In genomic region chr10:59868266-59868665, GRCm38 (mm10) we compare ENCODE assay signal across 19 mouse cellular contexts. TPM values are rescaled to one million over a fixed set of nuclear protein-coding genes. Genes with fewer than 3 reads are reported as not detected.
DNase-seq lines count a peak whose midpoint lies in the region; TF ChIP-seq lines count a peak whose summit lies in the region.
"Had no signal": no experiment of that assay in that cellular context is flagged by ENCODE, and none has a peak within 500 bp of the region (broad histone marks: within the 10 kb centered on the region; RNA-seq: fewer than 3 reads in every experiment).

No protein-coding gene starts in this region.

- TF ChIP-seq CTCF in E14TG2a.4 (conservative IDR thresholded peaks at IDR 0.05; ENCODE audit: low read length) (no peak), ES-Bruce4 (IDR thresholded peaks at IDR 0.05; ENCODE audit: low read depth, low read length) (no peak)

- H3K36me3 ChIP-seq in E14TG2a.4 (ENCODE audit: insufficient read depth, low read length), result no peaks in the 10 kb centered on the region
- no peaks in the 10 kb centered on the region for H3K36me3 ChIP-seq in ES-Bruce4 (ENCODE audit: control insufficient read depth, insufficient read depth, low read length, poor library complexity, severe bottlenecking)
- H3K36me3 ChIP-seq in ES-E14 (ENCODE audit: control insufficient read depth, insufficient read depth, low read length, poor library complexity, severe bottlenecking), result no peaks in the 10 kb centered on the region
- H3K36me3 ChIP-seq: forebrain, embryonic 15.5 days had no signal

- H3K27ac ChIP-seq in ES-Bruce4 (ENCODE audit: insufficient read depth, low read length), result no peak overlapping the region
- no peak overlapping the region for H3K27ac ChIP-seq in ES-E14 (ENCODE audit: insufficient read depth, low read depth, low read length, poor library complexity, severe bottlenecking)
- H3K27ac ChIP-seq: embryonic facial prominence, embryonic 10.5 days; embryonic facial prominence, embryonic 12.5 days; forebrain, embryonic 15.5 days had no signal

- H3K9me3 ChIP-seq in E14TG2a.4 (ENCODE audit: low read length) (no peaks in the 10 kb centered on the region), ES-Bruce4 (replicated peaks; ENCODE audit: control insufficient read depth, insufficient read depth, low read length, poor library complexity, severe bottlenecking) (no peaks in the 10 kb centered on the region), ES-E14 (ENCODE audit: control insufficient read depth, insufficient read depth, low read depth, low read length) (no peaks in the 10 kb centered on the region)
- H3K9me3 ChIP-seq: embryonic facial prominence, embryonic 10.5 days; embryonic facial prominence, embryonic 12.5 days; forebrain, embryonic 15.5 days had no signal

- H3K9ac ChIP-seq in ES-Bruce4 (ENCODE audit: low read depth, poor library complexity, severe bottlenecking) (peak overlapping the region; percentile 36; the same call in 1 of the 2 replicates), ES-E14 (ENCODE audit: insufficient read depth, low read depth, low read length, poor library complexity, severe bottlenecking) (peak overlapping the region; percentile 61; the same call in 1 of the 2 replicates)
- H3K9ac ChIP-seq: embryonic facial prominence, embryonic 12.5 days; forebrain, embryonic 15.5 days; forebrain, postnatal 0 days had no signal

- TF ChIP-seq POLR2A in ES-Bruce4 (IDR thresholded peaks at IDR 0.05; ENCODE audit: insufficient read depth, low read length), result no peak

- H3K4me1 ChIP-seq in E14TG2a.4 (replicated peaks; ENCODE audit: low read depth, low read length) (peaks cover 64% of the 10 kb centered on the region), ES-Bruce4 (ENCODE audit: control insufficient read depth, insufficient read depth, low read length) (no peaks in the 10 kb centered on the region), ES-E14 (ENCODE audit: control insufficient read depth in 2 of 2, insufficient read depth in 2 of 2, low read length in 2 of 2, poor library complexity in 1 of 2) (peaks cover 0 to 20% of the 10 kb centered on the region in 2 experiments; a peak in 1 of 4 replicates)
- H3K4me1 ChIP-seq: embryonic facial prominence, embryonic 12.5 days had no signal

- H3K4me3 ChIP-seq in E14TG2a.4 (replicated peaks; ENCODE audit: low read length) (peak overlapping the region; percentile 61), ES-Bruce4 (ENCODE audit: low read depth, low read length) (peak overlapping the region; percentile 6; the same call in 1 of the 2 replicates), ES-E14 (ENCODE audit: insufficient read depth in 1 of 2, low read depth in 1 of 2, low read length in 2 of 2, poor library complexity in 1 of 2, severe bottlenecking in 1 of 2) (peak overlapping the region; percentile 26 to 34; a peak in 2 of 4 replicates)
- H3K4me3 ChIP-seq: embryonic facial prominence, embryonic 10.5 days; embryonic facial prominence, embryonic 12.5 days; forebrain, embryonic 15.5 days had no signal

- in situ Hi-C loops in ES-E14 (cut with MboI; ENCODE audit: low sequenced_read_pairs in 2 of 2, unreplicated experiment in 2 of 2), result loop anchor here (10.0 to 25.0 kb wide), 2 partner anchors 556 to 563 kb away; partner anchors contain the start of gene P4ha1 (in 1 of the 2)

- TF ChIP-seq EP300 in ES-Bruce4 (IDR thresholded peaks at IDR 0.05; ENCODE audit: insufficient read depth, low read depth, low read length), result peak; percentile 33; the same call in 1 of the 2 replicates

- DNase-seq in ES-E14 (ENCODE audit: low read depth, low spot score), result no peak
- peak; percentile 78 for DNase-seq in ZHBTc4 (ENCODE audit: low read depth, low spot score)
- no peak for DNase-seq in frontal cortex, postnatal 25 days (ENCODE audit: low spot score in 2 of 2)
- no peak for DNase-seq in adrenal gland, adult 18-20 months (ENCODE audit: low spot score in 2 of 2)
- DNase-seq in kidney, adult 11 months, result no peak
- DNase-seq: adrenal gland, adult 8-10 months; adrenal gland, postnatal 14 days; adrenal gland, postnatal 36 days; cerebellum, adult 11-12 months; cerebellum, adult 2 months; cerebellum, adult 9-10 months; cerebellum, postnatal 10 days; cerebellum, postnatal 25 days; forebrain, postnatal 0 days had no signal

- H3K27me3 ChIP-seq in E14TG2a.4 (ENCODE audit: insufficient read depth, low read length) (0 out of 2 replicates have a peak, but pooled peaks cover 6% of the 10 kb centered on the region), ES-Bruce4 (ENCODE audit: control insufficient read depth, insufficient read depth, low read length, poor library complexity, severe bottlenecking) (no peaks in the 10 kb centered on the region)
- H3K27me3 ChIP-seq: embryonic facial prominence, embryonic 12.5 days; forebrain, embryonic 15.5 days had no signal

TF ChIP-seq in ES-E14, 5 proteins besides CTCF, POLR2A, EP300 and RAD21:
- TF ChIP-seq MAFK (IDR thresholded peaks at IDR 0.05; ENCODE audit: insufficient read depth, low read depth, low read length) (no peak), ZC3H11A (IDR thresholded peaks at IDR 0.05; ENCODE audit: borderline replicate concordance, low read depth, low read length) (no peak), CHD2 (IDR thresholded peaks at IDR 0.05; ENCODE audit: low read depth, low read length) (no peak), HCFC1 (IDR thresholded peaks at IDR 0.05; ENCODE audit: borderline replicate concordance, insufficient read depth, low read length) (no peak), ZNF384 (IDR thresholded peaks at IDR 0.05; ENCODE audit: low read depth, low read length) (no peak)

RNA-seq across cellular contexts. Expression of gene Dnajb12, which starts 11.1 kb away (rescaled TPM):
- polyA plus RNA-seq in ES-Bruce4 (2011; ENCODE audit: insufficient read depth, insufficient read length, low read depth, missing spikeins), result 29.3 and 29.6 TPM in 2 replicates
- 38.2 and 47.8 TPM in 2 replicates for total RNA-seq in ES-E14 (2012; rRNA removed)
- total RNA-seq in adrenal gland, adult 18-20 months (2021), result 10 to 100 TPM; 43.8 to 55.0 TPM

Comparison
In these comparisons a context has a peak if more than half of its experiments do, and no peak if none do; other contexts are left out.
1. H3K4me3 ChIP-seq: peak in every context shown above with its lines; median percentile 61 in E14TG2a.4; 30 in ES-E14; 6 in ES-Bruce4.